Mouse (Mus musculus) limb, embryonic 14.5 days (tissue): ENCODE data around the gene Arrdc1. TPM values are rescaled to one million over a fixed set of nuclear protein-coding genes. Genes with fewer than 3 reads are reported as not detected.
"Not testable (repeated sequence)": the region's sequence is repeated elsewhere in the genome, so short reads cannot be mapped to it uniquely, and the experiment has no call there.

ENCODE experiments used
- ATAC-seq: fragments of 200-750 bp; cut with Nextera tagmentation; 2 replicates; pipeline ENCODE4 v1.8.0; 2017; ENCODE audit warnings: low read depth, moderate number of reproducible peaks, moderate TSS enrichment; ENCODE audit not compliant: low FRiP score
- DNase-seq: peaks from one replicate; pipeline ENCODE4 v3.0.0-alpha.2; 2015; ENCODE audit warnings: low spot score
- H3K27ac ChIP-seq: fragments of 300-500 bp; sonication (generic); replicated peaks from 2 replicates; pipeline ENCODE4 v1.5.1; 2014; ENCODE audit warnings: low read depth, mild to moderate bottlenecking, low read length, moderate library complexity, mixed read lengths
- H3K27me3 ChIP-seq: fragments of 300-500 bp; sonication (generic); 2 replicates; pipeline ENCODE4 v1.6.1; 2014; ENCODE audit warnings: low read length, mixed read lengths; ENCODE audit not compliant: control insufficient read depth, insufficient read depth
- H3K36me3 ChIP-seq: fragments of 300-500 bp; sonication (generic); 2 replicates; pipeline ENCODE4 v1.6.1; 2014; ENCODE audit warnings: mild to moderate bottlenecking, low read length, moderate library complexity, mixed read lengths; ENCODE audit not compliant: control insufficient read depth, insufficient read depth
- H3K4me1 ChIP-seq: fragments of 300-500 bp; sonication (generic); 2 replicates; pipeline ENCODE4 v1.6.1; 2014; ENCODE audit warnings: antibody characterized with exemption, low read length, mixed read lengths; ENCODE audit not compliant: control insufficient read depth, insufficient read depth
- H3K4me2 ChIP-seq: fragments of 300-500 bp; sonication (generic); replicated peaks from 2 replicates; pipeline ENCODE4 v1.6.1; 2014; ENCODE audit warnings: low read depth, mild to moderate bottlenecking, low read length, moderate library complexity; ENCODE audit not compliant: severe bottlenecking
- H3K4me3 ChIP-seq: fragments of 300-500 bp; sonication (generic); replicated peaks from 2 replicates; pipeline ENCODE4 v1.5.1; 2014; ENCODE audit warnings: low read length
- H3K9ac ChIP-seq: fragments of 300-500 bp; sonication (generic); 2 replicates; pipeline ENCODE4 v1.6.1; 2014; ENCODE audit warnings: mild to moderate bottlenecking, low read depth, low read length, moderate library complexity; ENCODE audit not compliant: severe bottlenecking
- H3K9me3 ChIP-seq: fragments of 300-500 bp; sonication (generic); 2 replicates; pipeline ENCODE4 v1.6.1; 2016; ENCODE audit warnings: low read length; ENCODE audit not compliant: control insufficient read depth
- POLR2A ChIP-seq: fragments of 200-500 bp; IDR thresholded peaks from 2 replicates; pipeline ENCODE4 v1.8.0; 2012; ENCODE audit warnings: inconsistent platforms, mild to moderate bottlenecking, moderate library complexity, borderline replicate concordance; ENCODE audit not compliant: insufficient read depth, insufficient read length; ENCODE audit errors: extremely low read depth
- WGBS: fragments of 180-500 bp; shearing (Covaris S2); extraction: QIAGEN DNeasy Blood & Tissue Kit; methylation state at CpG from one replicate; pipeline ENCODE4 v1.1.7; 2014; 5-methylcytosine and 5-hydroxymethylcytosine counted together
- polyA plus RNA-seq, 2 experiments: library from polyadenylated mRNA; depleted of rRNA in 1 of 2; stranded (reverse) in 1 of 2; unstranded in 1 of 2; fragments of >200 nt; fragmentation: Nextera tagmentation in 1 of 2; extraction: Ambion mirVana in 1 of 2; gene quantifications; 2 replicates each; pipeline versions ENCODE4 v1.2.1 to v1.2.3; 2012 to 2014

The Arrdc1 gene
- polyA plus RNA-seq, 2 experiments = 34.1 to 65.0 TPM

DNA sequence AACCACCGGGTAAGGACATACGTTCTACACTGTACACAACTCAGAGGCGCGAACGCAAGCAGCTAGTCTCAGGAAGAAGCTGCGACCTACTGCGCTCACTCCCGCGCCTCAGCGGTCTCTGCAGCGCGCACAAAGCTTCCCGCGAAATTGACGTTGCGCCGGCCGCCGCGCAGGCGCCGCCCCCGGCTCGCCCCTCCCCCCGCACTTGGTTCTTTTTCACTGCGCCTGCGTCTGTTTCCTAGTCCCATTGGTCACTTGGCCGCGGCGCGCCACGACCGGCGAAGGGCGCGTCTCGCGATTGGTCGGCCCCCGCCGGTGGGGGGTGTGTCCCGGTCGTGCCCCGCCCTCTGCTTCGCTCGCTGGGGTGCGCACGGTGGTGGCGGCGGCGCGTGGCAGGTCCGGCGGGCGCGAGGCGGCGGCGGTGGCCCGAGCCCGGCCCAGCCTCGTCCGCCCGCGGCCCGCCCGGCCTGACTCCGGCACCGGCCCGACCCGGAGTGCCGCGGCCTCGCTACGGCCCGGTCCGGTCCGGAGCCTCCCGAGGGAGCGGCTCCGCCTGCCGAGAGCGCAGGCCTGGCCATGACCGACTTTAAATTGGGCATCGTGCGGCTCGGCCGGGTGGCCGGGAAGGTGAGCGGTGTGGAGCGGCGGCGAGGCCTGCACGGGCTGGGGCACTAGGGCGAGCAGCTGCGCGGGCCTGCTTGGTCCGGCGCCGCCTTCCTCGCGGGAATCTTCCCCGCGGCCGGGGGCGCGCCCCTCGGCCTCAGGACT lies 14.6 kb upstream of the Arrdc1 start, which contains the start of gene Zmynd19:
Zmynd19 (plus strand) TSS at position 372 of the 768 bp plus-strand sequence.
- TF ChIP-seq POLR2A = no peak
- Histone ChIP-seq H3K27me3 (no peaks in the 10 kb centered on the region), H3K9ac (peak within 1 kb of the TSS; percentile 90), H3K9me3 (no peaks in the 10 kb centered on the region), H3K36me3 (peaks cover 33% of the 10 kb centered on the region), H3K4me3 (peak within 1 kb of the TSS; percentile 95), H3K27ac (0 out of 2 replicates have a peak within 1 kb of the TSS, but pooled peaks have one; percentile 26), H3K4me1 (peaks cover 9% of the 10 kb centered on the region), H3K4me2 (peak within 1 kb of the TSS; percentile 70)
- peak; percentile 96 for DNase-seq
- 0% methylated on average over 86 of the region's 108 CpGs for WGBS
- peak; percentile 100 for ATAC-seq

DNA sequence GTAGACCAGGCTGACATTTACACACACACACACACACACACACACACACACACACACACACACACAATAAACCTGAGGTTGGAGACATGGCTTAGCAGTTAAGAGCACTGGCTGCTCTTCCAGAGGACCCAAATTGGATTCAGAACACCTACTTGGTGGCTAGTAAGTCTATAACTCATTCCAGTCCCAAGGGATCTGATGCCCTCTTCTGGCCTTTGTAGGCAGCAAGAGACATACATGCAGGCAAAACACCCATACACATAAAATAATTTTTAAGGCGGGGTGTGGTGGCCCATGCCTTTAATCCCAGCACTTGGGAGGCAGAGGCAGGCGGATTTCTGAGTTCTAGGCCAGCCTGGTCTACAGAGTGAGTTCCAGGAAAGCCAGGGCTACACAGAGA lies 9.3 kb upstream of the Arrdc1 start:
- 45% methylated on average over 2 of the region's 2 CpGs for WGBS
- peak; percentile 23 for DNase-seq
- not testable (repeated sequence) for H3K9ac ChIP-seq, H3K4me3 ChIP-seq, H3K36me3 ChIP-seq, H3K27ac ChIP-seq, H3K9me3 ChIP-seq, H3K4me1 ChIP-seq, H3K4me2 ChIP-seq, H3K27me3 ChIP-seq, ATAC-seq

- Histone ChIP-seq H3K9me3 (no peaks in the 10 kb centered on the region), H3K4me1 (no peaks in the 10 kb centered on the region), H3K4me3 (no peak overlapping the region), H3K27me3 (no peaks in the 10 kb centered on the region), H3K4me2 (no peak overlapping the region), H3K27ac (no peak overlapping the region), H3K36me3 (no peaks in the 10 kb centered on the region), H3K9ac (no peak overlapping the region)
- ATAC-seq (no peak), DNase-seq (no peak)
- TF ChIP-seq POLR2A = no peak
- WGBS = 72% methylated on average over 4 of the region's 4 CpGs
These were observed 7.0 kb upstream of the Arrdc1 start for GRCm38 (mm10) chr2:24942092-24942491.

DNA sequence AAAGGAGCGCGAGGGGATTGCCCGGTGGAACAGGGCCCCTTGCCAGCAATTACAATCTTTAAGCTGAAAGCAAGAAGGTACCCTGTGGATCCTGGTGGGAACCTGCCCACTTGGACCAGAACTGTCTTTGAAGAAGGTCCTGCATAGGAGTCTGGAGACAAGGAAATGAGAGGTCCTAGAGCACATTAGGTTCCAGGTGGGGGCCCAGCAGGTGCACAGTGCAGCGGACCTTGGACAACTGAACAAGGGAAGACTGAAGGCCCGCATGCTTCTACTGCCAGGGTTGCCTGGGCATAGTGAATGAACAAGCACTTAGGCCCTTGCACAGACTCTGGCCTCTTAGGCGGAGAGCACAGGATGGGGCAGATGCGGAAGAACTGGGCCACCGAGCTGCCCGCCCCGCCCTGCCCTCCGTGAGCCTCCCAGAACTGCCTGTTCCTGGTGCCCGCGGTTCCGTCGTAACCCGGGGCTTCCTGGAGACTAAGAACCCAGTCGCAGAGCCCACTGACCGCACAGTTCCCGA lies 550 bp downstream of the Arrdc1 start:
- Histone ChIP-seq H3K27ac (0 out of 2 replicates have a peak overlapping the region, but pooled peaks have one; percentile 13), H3K27me3 (no peaks in the 10 kb centered on the region), H3K4me3 (peak overlapping the region; percentile 69), H3K4me2 (peak overlapping the region; percentile 95), H3K36me3 (no peaks in the 10 kb centered on the region), H3K4me1 (peaks cover 9% of the 10 kb centered on the region), H3K9ac (peak overlapping the region; percentile 65), H3K9me3 (no peaks in the 10 kb centered on the region)
- no peak; the same call in none of the 2 replicates for ATAC-seq
- WGBS = 5% methylated on average over 14 of the region's 19 CpGs
- no peak for TF ChIP-seq POLR2A
- DNase-seq = no peak

GRCm38 (mm10) chr2:24929593-24929992 lies 5.5 kb downstream of the Arrdc1 start:
- H3K27me3 ChIP-seq = no peaks in the 10 kb centered on the region
- 0 out of 2 replicates have a peak, but pooled peaks cover 3% of the 10 kb centered on the region for H3K36me3 ChIP-seq
- H3K4me1 ChIP-seq = peaks cover 6% of the 10 kb centered on the region
- no peak overlapping the region for H3K4me3 ChIP-seq
- H3K9ac ChIP-seq = no peak overlapping the region
- no peak for TF ChIP-seq POLR2A
- 88% methylated on average over 5 of the region's 5 CpGs for WGBS
- ATAC-seq (no peak), DNase-seq (no peak)
- no peak overlapping the region for H3K27ac ChIP-seq
- no peak overlapping the region for H3K4me2 ChIP-seq
- no peaks in the 10 kb centered on the region for H3K9me3 ChIP-seq
